Mouse (Mus musculus) spleen, postnatal 14 days (tissue): Measurements from ENCODE around the gene Siah2.

Source experiments
- DNase-seq, 2 experiments: peaks; one replicate each; pipeline ENCODE4 v3.0.0; 2021 to 2022; ENCODE audit warnings: low spot score in 2 of 2

Siah2 gene

GRCm38 (mm10) chr3:58695507-58695906, 3.3 kb upstream of the Siah2 start:
- no peak for DNase-seq

- no peak for DNase-seq
These were observed 2.8 kb upstream of the Siah2 start for GRCm38 (mm10) chr3:58695044-58695443.

- DNase-seq: no peak
These were observed 1.1 kb upstream of the Siah2 start for GRCm38 (mm10) chr3:58693331-58693730.

- peak; percentile 16 to 27 for DNase-seq
These were observed 743 bp downstream of the Siah2 start for GRCm38 (mm10) chr3:58691374-58691939.

GRCm38 (mm10) chr3:58690619-58691373, 1.4 kb downstream of the Siah2 start:
- peak in 1 of 2 experiments; percentile 5 for DNase-seq

- DNase-seq: no peak
These were observed 2.5 kb downstream of the Siah2 start for GRCm38 (mm10) chr3:58689721-58690120.

- no peak for DNase-seq
These were observed 3.1 kb downstream of the Siah2 start for GRCm38 (mm10) chr3:58689105-58689504.

- DNase-seq: no peak
These were observed 3.6 kb downstream of the Siah2 start for GRCm38 (mm10) chr3:58688551-58688950.

GRCm38 (mm10) chr3:58686922-58687284, 5.3 kb downstream of the Siah2 start:
- no peak for DNase-seq

GRCm38 (mm10) chr3:58686206-58686921, 5.8 kb downstream of the Siah2 start:
- DNase-seq: no peak

- DNase-seq: no peak
These were observed 6.8 kb downstream of the Siah2 start for GRCm38 (mm10) chr3:58685396-58685795.

GRCm38 (mm10) chr3:58683346-58683745, 8.9 kb downstream of the Siah2 start:
- no peak for DNase-seq

GRCm38 (mm10) chr3:58682336-58682735, 9.9 kb downstream of the Siah2 start:
- DNase-seq: no peak

GRCm38 (mm10) chr3:58681831-58682230, 10.4 kb downstream of the Siah2 start:
- no peak for DNase-seq

GRCm38 (mm10) chr3:58680943-58681637, 11.1 kb downstream of the Siah2 start:
- DNase-seq: no peak

GRCm38 (mm10) chr3:58679996-58680395, 12.2 kb downstream of the Siah2 start:
- no peak for DNase-seq

- no peak for DNase-seq
These were observed 13.3 kb downstream of the Siah2 start for GRCm38 (mm10) chr3:58678905-58679304.

GRCm38 (mm10) chr3:58678384-58678783, 13.8 kb downstream of the Siah2 start:
- no peak for DNase-seq

- DNase-seq: no peak
These were observed 14.6 kb downstream of the Siah2 start for GRCm38 (mm10) chr3:58677615-58678014.

GRCm38 (mm10) chr3:58673295-58673694, 18.9 kb downstream of the Siah2 start:
- DNase-seq: no peak

GRCm38 (mm10) chr3:58672481-58673183, 19.6 kb downstream of the Siah2 start:
- no peak for DNase-seq
